Mouse (Mus musculus) embryonic facial prominence, embryonic 14.5 days (tissue): ENCODE results near the gene Zfp345. TPM values are rescaled to one million over a fixed set of nuclear protein-coding genes. Genes with fewer than 3 reads are reported as not detected.

Source experiments
- polyA plus RNA-seq: library from polyadenylated mRNA; unstranded; fragments of >200 nt; fragmentation: Nextera tagmentation; extraction: Ambion mirVana; gene quantifications from 2 replicates; pipeline ENCODE4 v1.2.1, GENCODE M21; 2014

The Zfp345 gene
- polyA plus RNA-seq, 1 experiment from 2014 or later = 0.10 TPM

Other genes starting within 250 kb of the Zfp345 start
- gene Gm21994, start 229.5 kb downstream of the Zfp345 start, polyA plus RNA-seq = 2.2 and 3.8 TPM in 2 replicates
- gene Gm14124, start 227.6 kb downstream of the Zfp345 start, polyA plus RNA-seq = not detected in 2 replicates
- 2.5 and 3.3 TPM in 2 replicates for gene Gm10130, start 161.4 kb downstream of the Zfp345 start, polyA plus RNA-seq
- 6.6 and 7.6 TPM in 2 replicates for gene 3300002I08Rik, start 122.3 kb downstream of the Zfp345 start, polyA plus RNA-seq
- gene Zfp442, start 33.6 kb downstream of the Zfp345 start, polyA plus RNA-seq = 5.9 and 6.2 TPM in 2 replicates
- 1.5 and 2.6 TPM in 2 replicates for gene Cst7, start 85.3 kb upstream of the Zfp345 start, polyA plus RNA-seq
- 36.8 and 37.1 TPM in 2 replicates for gene Apmap, start 123.5 kb upstream of the Zfp345 start, polyA plus RNA-seq
- gene Acss1, start 183.4 kb upstream of the Zfp345 start, polyA plus RNA-seq = 5.3 and 7.8 TPM in 2 replicates
- gene Vsx1, start 204.3 kb upstream of the Zfp345 start, polyA plus RNA-seq = not detected in 2 replicates